Mouse (Mus musculus): ENCODE results near the gene Dclk1.

Dclk1 gene

DNA sequence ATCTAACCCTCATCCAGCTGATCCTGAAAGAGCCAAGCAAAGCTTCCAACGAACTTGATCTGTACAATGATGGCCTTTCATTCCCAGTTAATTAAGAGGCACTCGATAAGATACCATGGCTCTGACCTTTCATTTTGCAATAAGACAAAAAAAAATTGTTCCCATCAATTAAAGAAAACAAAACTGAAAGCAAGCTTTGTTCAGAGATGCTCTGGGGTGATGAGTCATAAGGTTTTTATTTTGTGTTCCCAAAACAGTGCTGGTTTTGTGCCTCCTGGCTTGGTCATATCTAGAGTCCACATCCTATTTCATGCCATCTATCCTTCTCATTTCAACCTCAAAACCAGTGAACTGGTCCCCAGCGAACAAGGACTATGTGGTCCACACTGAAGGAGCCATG is 91.3 kb downstream of the Dclk1 start:
- DNase-seq (ENCODE audit: low spot score in 2 of 2) = no peak

GRCm38 (mm10) chr3:55336895-55337294 is 94.7 kb downstream of the Dclk1 start:
- peak in 1 of 2 experiments; percentile 18 for DNase-seq (ENCODE audit: low spot score in 2 of 2)

GRCm38 (mm10) chr3:55337671-55338070 is 95.5 kb downstream of the Dclk1 start:
- DNase-seq (ENCODE audit: low spot score in 2 of 2) = peak in 1 of 2 experiments; percentile 34

DNA sequence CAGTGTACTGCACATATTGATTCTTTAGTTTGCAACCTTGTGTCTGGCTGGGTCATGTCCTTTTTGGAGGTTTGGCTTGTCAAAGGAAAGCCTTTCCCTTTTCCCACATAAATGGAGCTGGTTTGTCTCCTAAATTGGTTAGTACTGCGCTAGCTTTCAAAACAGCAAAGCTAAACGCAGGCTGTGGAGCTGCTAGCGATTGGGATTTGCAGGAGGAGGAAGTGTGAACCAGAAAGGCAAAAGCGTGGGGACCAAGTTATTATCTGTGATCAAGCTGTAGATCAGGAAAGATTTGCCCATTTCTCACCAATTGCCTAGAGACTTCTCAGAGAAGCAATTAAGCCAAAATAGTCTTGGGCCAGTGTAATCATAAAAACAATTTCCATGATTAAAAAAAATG is 100.3 kb downstream of the Dclk1 start:
- peak in 1 of 2 experiments; percentile 34 for DNase-seq (ENCODE audit: low spot score in 2 of 2)

- peak; percentile 64 to 86 for DNase-seq (ENCODE audit: low spot score in 2 of 2)
Observed at GRCm38 (mm10) chr3:55347371-55348025, 105.3 kb downstream of the Dclk1 start.

DNA sequence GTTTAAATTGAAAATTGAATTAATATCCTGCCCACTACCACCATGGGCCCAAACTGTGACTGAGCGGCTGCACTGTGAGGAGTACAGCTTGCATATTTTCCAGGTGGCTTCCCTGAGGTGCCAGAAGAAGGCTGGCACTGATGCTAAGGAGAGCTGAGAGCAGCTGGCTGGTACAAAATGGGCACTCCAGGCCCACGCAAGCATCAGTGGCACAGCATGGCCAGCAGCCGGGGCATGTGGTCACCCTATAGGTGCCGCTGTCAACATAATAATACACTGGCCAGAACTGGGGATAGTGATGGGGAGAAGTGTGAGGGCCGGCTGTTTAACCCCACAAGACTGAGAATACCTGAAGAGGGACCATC is 105.8 kb downstream of the Dclk1 start:
- peak; percentile 52 to 68 for DNase-seq (ENCODE audit: low spot score in 2 of 2)

DNA sequence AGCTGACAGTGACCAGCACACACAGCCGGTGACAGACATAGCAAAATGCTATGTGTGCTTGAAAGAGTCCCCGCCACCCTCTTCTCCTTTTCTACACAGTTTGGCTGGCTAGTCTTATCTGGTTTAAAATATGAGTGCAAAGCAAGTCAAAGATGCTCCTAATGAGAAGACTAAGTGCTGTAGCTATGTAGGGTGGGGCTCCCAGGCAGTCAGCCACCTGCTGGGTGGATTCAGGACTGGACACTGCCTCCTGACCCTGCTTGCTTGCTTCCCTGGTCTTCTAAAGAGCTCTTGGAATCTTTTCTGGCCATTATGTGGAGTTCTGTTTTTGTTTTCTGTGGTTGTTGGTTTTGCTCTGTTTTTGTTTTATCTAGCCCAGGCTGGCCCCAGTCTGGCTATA is 108.0 kb downstream of the Dclk1 start:
- no peak for DNase-seq (ENCODE audit: low spot score in 2 of 2)

DNA sequence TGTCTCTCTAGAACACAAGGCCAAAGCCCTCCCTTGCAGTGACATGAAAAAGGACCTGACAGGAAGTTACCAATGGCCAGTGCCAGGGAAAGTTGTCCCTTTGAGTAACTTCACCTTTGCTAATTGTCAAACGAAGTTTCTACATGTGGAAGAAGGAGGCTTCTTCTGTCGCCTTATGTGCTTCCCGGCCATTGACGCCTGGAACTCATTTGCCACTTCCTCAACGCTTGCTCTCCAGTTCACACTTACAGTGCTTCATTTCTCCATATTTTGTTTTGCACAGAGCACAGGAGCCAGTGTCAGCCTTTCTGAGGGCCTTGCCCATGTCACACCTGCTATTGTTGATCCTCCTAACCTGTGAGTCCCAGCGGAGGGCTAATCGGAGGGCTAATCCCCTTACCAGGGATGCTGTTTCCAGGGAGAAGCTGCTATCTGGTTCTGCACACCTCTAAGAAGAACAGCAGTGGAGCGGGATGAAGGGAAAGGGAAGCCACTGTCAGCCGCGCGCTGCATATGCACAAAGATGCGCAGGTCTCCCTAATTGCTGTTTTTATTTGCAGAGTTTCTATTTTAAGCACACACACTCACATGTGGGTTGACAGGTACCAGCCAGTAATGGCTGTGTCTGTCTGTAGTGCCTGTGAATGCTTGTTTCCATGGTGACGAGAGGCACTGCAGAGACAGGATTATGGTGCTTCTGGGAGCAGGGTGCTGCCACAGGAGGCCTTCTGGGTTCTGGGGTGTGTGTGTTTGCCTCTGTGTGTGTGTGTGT is 109.3 kb downstream of the Dclk1 start:
- DNase-seq (ENCODE audit: low spot score in 2 of 2) = peak; percentile 65 to 86

- peak; percentile 56 to 73 for DNase-seq (ENCODE audit: low spot score in 2 of 2)
Observed at GRCm38 (mm10) chr3:55352529-55352928, 110.4 kb downstream of the Dclk1 start.

- peak; percentile 50 to 72 for DNase-seq (ENCODE audit: low spot score in 2 of 2)
Observed at GRCm38 (mm10) chr3:55353169-55353568, 111.0 kb downstream of the Dclk1 start.

DNA sequence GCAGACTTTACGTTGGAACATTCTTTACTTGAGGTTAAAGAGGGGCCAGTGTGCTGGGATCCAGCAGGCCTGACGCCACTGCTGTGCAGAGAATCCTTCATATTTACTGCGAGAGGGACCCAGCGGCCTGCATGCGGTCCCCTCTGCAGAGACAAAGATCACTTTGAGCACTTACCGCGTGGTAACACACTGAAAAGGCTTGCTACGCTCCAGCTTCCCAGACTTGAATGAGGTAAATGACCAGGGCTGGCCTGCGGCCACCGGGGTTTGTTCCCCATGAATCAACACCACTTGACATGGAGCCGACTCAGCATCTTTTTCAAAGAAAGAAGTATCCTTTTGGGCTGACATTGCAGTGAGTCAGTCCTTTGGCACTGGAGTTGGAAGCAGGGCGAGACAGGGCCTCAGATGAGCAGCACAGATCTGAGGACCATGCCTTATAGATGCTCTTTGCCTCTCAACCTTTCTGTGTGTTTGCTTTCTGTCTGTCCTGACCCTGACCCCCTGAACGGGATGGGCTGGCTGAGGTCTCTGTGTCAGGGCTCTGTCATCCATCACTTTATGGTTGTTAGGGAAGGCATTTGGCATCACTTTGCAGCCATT is 111.8 kb downstream of the Dclk1 start:
- DNase-seq (ENCODE audit: low spot score in 2 of 2) = peak; percentile 83

DNA sequence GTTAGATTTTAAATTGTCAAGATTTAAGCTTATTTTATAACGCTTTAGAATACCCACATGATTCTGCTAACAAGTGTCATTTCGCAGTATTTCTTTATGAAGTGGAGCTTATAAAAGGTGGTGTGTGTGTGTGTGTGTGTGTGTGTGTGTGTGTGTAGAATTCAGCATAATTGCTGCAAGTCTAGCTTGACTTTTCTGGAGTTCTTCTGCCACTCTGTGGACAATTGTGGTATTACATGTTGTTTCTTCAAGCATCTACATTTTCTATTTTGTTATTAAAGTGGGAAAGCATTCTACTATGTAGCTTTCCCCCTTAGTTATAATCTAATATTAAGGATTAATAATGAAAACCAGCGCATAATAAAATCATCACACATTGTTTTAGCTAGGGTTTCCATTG is 112.6 kb downstream of the Dclk1 start:
- peak; percentile 66 to 76 for DNase-seq (ENCODE audit: low spot score in 2 of 2)

- no peak for DNase-seq (ENCODE audit: low spot score in 2 of 2)
Observed at GRCm38 (mm10) chr3:55358486-55358885, 116.3 kb downstream of the Dclk1 start.

GRCm38 (mm10) chr3:55360836-55361235 is 118.7 kb downstream of the Dclk1 start:
- DNase-seq (ENCODE audit: low spot score in 2 of 2) = no peak

DNA sequence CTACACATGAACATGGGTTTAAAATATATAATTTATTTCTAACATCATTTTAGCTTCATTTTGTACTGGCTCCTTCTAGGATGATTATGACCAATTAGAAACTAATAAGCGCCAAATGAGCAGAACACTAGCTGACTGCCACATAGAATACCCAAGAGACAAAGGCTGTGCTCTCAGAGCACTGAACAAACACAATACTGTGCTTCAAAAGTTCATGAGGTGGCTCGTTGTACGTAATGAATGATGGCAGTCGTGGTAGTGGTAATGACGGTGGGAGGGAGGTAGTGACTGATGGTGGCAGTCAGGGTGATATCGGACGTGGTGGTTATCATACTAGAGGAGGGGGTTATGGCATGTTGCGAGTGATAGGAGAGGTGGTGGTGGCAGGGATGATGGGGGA is 125.0 kb downstream of the Dclk1 start:
- no peak for DNase-seq (ENCODE audit: low spot score in 2 of 2)

DNA sequence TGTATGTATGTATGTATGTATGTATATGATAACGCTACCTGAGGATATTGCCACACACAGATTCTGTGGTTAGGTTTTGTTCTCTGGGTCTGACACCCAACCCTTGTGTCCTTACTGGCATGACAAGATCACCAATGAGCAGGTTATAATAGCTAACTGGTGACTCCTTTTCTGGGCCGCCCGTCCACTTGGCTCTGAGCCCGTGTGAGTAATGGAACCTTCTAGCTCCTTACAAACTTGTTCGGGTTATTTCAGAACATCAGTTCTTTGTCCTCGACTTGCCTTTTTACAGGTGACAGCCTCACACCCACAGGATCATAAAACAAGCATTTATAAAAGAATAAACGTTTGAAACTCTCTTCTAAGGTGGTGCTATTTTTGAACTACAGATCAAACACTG is 127.0 kb downstream of the Dclk1 start:
- DNase-seq (ENCODE audit: low spot score in 2 of 2) = no peak

DNA sequence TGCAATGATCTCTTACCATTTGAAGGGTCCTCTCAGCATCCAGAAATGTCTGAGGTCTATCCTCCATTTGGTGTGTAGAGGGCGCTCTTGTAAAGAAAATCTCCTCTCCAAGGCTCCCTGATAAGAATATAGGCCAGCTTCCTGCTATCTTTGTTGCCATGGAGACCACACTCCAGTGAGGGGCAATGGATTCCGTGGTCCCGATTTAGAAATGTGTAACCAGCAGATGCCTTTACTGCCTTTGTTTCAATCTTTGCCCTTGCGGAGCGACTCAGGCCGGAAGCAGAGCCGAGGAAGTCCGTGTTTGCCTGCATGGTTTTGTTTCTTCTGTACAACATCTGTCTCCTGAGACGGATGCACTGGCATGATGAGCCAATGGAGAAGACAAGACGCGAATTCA is 131.5 kb downstream of the Dclk1 start:
- peak; percentile 84 to 92 for DNase-seq (ENCODE audit: low spot score in 2 of 2)

GRCm38 (mm10) chr3:55378591-55378990 is 136.4 kb downstream of the Dclk1 start:
- no peak for DNase-seq (ENCODE audit: low spot score in 2 of 2)

DNA sequence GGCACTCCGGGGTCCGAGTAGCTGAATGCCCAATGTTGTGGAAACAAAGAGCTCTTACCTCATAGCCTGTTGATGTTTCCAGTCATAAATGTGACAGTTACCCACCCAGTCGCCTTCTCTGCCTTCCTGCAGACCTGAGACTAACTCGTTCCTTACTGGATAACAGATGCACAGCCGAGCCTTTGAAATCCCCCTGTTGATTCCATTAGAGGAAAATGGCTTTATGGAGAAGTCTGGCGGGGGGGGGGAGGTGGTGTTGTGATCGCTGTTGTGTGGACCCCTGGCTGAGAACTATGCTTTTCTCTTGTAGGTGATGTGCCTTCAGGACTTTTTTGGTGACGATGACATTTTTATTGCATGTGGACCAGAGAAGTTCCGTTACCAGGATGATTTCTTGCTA is 138.3 kb downstream of the Dclk1 start:
- no peak for DNase-seq (ENCODE audit: low spot score in 2 of 2)

DNA sequence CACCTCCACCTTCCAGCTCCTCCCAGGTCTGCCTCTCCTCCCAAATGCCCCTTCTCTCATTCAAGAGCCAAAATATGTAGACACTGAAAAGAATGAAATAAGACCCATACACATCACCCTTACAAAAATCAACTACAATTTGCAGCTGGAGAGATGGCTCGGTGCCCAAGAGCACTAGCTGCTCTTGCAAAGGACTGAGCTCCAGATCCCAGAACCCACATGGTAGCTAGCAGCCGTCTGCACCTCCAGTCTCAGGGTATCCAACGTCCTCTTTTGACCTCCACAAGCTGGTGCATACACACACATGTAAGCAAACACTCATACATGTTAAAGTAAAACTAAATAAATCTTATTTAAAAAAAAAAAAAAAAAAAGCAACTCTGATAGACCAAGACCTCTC is 150.4 kb downstream of the Dclk1 start:
- peak in 1 of 2 experiments; percentile 49 for DNase-seq (ENCODE audit: low spot score in 2 of 2)

DNA sequence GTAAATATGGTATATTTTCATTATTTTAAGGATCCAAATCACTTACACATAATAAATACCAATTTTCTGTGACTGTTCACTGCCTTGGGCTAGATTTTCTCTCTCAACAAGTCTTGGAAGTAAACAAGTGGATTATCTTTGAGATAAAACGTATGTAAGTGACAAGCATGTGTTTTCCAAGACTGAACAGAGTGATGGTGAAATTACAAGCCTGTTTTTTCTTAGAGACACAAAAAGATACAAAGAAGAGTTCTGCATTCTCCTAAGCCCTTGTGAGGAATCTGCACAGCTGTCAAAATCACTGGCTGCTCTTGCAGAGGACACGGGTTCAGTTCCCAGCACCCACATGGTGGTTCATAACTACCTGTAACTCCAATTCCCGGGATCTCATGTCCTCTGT is 151.4 kb downstream of the Dclk1 start:
- DNase-seq (ENCODE audit: low spot score in 2 of 2) = no peak

DNA sequence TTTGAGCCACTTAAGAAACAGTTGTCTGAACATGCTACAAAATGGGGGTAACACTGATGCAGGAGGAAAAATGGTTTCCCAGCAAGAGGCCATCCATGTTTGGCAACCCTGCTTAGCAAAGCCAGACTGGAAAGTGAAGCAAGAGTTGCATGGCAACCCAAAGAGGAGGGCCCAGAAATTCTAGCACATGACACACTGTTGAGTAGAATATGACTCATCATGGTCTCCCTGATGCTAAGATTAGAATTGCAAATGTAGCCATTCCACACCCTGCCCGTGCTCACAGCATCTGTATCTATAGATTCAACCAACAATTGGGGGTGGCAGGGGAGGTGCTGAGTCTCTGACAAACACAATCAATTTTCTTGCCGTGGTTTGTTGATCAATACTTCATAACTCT is 154.6 kb downstream of the Dclk1 start:
- DNase-seq (ENCODE audit: low spot score in 2 of 2) = no peak

Measured in right cerebral cortex, postnatal 10 days (tissue).